Mouse (Mus musculus) natural killer cell, adult 2 months (primary cell): Measurements from ENCODE around the gene 4931428F04Rik.
"Not testable (repeated sequence)": the region's sequence is repeated elsewhere in the genome, so short reads cannot be mapped to it uniquely, and the experiment has no call there.

Experiments used
- DNase-seq, 2 experiments: peaks; one replicate each; pipeline ENCODE4 v3.0.0; 2022; ENCODE audit warnings: low spot score in 2 of 2

The 4931428F04Rik gene

DNA sequence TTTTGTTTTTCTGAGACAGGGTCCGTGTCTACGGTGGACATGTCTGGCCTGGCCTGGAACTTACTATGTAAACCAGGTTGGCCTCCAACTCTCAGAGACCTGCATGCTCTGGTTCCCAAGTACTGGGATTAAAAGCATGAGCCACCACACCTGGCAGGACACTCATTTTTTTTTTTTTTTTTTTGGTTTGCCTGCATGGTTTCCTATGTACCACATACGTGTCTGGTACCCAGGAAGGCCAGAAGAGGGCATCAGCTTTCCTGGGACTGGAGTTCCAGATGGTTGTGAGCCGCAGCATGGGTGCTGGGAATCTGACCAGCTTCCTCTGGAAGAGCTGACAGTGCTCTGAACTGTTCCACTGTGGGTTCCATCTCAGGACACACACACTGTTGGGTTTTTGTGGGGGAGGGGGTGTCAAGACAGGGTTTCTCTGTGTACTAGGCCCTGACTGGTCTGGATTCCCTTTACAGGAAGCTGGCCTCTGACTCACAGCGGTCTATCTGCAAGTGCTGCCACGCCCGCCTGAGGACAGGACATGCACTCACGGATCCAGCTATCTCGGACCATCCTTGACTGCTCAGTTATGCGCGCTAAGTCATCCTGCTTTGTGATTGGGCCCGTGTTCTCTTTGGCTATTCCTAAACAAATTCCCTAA is 28.2 kb downstream of the 4931428F04Rik start:
- no peak for DNase-seq

DNA sequence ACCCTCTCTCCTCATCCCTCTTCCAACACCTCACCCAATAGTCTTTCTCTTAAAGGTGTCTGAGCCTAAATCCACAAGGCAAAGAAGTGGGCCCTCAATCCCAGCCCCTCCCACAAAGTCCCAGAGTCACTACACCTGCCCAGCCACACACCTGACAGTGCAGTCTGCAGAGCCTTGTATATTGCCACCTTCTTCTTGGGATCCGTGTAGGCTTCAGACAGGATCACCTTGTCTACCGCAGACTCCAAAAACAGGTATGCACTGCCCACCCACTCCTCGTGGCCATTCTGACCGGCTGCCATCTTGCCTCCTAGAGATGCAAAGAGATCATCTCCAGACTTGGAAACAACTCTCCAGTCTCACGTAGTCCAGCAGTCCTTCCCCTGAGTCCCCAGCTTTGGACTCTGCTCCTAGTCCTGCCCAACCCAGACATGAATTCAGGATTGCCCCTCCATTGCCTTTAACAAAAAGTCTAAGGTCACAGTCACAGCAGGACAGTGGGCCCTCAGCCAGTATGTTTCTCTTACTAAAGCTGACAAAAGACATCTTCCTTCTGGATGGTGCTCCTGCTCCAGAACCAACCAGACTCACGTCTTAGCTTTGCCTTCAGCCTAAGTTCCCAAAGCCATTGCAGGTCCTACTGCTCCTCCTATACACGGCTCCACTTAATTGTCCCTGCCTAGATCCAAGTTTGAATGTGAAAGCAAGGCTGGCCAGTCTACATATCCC is 29.1 kb downstream of the 4931428F04Rik start:
- DNase-seq, result no peak

GRCm38 (mm10) chr8:105259721-105260320 is 29.8 kb downstream of the 4931428F04Rik start:
- peak; percentile 62 to 73 for DNase-seq

DNA sequence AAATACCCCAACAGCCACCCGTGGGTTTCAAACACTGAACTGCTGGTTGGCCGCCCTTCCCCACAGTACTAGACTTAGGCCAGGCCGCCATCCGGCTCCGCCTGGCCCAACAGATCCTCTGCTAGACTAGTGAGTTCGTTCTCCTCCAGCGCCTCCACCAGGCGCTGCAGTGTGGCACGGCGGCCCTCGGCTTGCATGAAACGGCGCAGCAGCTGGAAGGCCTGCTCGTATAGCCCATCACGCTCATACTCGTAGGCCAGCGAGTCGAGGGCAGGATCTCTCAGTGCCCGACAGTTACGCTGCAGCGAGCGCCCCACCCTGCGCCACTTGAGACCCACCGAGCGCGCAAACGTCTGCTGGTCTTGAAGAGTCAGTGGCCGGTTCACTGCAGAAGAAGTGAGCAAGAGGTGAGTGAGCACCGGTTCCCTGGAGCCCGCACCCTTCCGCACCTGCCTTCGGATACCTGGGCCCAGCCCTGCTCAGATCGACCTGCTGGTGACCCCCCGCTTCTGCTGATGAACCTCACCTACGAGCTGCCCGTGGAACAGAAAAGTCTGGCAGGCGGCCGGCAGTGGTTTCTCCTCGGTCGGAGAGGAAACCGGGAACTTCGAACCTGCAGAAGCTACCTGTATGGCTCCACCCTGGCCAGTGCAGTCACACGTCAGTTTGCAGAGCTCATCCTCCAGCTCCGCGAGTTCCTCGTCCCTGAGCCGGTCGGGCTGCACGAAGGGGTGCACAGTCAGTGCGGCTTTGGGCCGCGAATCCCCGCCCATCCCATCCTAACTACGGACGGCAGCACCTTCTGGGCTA is 30.5 kb downstream of the 4931428F04Rik start:
- DNase-seq, result no peak

GRCm38 (mm10) chr8:105257318-105258114 is 32.1 kb downstream of the 4931428F04Rik start:
- DNase-seq, result no peak

- DNase-seq, result peak in 1 of 2 experiments; percentile 21
These were observed 34.7 kb downstream of the 4931428F04Rik start, which contains the start of gene B3gnt9 for GRCm38 (mm10) chr8:105254966-105255350. Gene B3gnt9 (minus strand): TSS chr8:105255153.

GRCm38 (mm10) chr8:105254152-105254965 is 35.3 kb downstream of the 4931428F04Rik start:
- peak; percentile 76 to 86 for DNase-seq

DNA sequence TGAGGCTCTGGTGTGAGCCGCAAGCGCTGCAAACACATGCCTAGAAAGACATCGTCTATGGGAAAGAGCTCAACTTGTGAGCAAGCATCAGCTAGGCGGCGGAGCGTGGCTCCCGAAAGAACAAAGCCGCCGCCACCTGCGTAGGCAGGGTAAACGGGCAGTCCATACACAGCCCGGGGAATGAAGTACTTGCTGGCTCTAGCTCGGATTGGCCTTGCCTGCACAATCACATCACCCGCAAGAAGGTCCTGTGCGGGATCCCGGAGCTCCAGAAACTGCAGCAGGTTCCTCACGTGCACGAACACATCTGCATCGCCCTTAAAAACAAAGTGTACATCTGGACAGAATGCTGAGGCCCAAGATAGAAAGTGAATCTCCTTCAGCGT is 35.9 kb downstream of the 4931428F04Rik start:
- DNase-seq, result no peak

DNA sequence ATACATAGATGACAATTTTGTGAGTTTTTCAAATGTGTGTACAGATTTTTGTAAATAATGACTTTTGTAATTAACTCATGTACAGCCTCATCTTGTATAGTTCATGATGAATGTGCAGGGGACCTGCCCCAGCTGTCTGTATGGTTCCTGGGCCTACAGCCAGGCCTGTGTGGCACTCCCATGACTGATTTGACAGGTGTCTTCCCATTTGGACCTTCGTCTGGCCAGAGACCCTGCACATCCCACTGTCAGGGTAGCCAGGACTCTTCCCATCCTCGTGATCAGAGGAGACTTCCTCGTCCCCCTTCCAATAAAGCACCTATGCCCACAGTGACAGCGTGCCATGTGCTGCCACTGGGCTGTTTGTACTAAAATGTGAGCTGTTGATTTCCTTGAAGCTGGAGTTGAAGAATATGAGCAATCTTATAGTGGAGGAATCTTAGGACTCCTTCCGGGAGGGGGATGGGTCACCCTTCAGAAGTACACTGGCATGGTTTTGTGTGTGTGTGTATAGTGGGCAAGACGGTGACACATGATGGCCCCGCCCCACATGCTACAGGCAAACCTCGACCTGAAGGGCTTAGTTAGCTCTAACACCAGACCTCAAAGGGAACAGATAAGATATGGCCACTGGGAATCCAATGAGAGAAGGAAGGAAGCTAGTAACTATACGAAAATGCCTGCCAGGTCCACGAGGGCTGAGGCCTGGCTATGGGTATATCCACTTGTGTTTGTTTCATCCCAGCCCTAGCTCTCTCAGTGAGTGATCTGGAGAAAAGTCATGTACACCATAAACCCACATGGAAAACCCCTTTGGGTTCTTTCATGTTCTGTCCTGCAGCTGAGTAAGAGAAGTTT is 36.8 kb downstream of the 4931428F04Rik start:
- DNase-seq, result no peak

DNA sequence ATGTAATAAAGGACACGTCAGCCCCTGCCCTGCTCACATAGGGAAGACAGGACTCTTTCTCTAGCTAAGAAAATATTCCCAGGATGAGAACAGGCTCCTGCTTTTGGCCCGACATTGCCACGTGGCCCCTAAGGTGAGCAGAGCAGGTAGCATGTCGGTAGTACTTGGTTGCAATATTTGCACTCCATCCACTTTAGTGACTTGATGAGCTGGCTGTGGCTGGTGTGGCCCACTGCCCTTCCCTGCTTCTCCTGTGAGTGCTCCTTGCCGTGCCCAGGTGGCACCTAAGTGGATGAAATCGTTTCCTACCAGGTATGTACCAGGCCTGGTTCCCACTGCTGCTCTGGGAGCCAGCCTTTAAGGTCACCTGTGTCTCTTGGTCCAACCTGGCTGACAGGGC is 37.7 kb downstream of the 4931428F04Rik start:
- DNase-seq, result no peak

GRCm38 (mm10) chr8:105241016-105241415 is 48.6 kb downstream of the 4931428F04Rik start:
- DNase-seq, result no peak

DNA sequence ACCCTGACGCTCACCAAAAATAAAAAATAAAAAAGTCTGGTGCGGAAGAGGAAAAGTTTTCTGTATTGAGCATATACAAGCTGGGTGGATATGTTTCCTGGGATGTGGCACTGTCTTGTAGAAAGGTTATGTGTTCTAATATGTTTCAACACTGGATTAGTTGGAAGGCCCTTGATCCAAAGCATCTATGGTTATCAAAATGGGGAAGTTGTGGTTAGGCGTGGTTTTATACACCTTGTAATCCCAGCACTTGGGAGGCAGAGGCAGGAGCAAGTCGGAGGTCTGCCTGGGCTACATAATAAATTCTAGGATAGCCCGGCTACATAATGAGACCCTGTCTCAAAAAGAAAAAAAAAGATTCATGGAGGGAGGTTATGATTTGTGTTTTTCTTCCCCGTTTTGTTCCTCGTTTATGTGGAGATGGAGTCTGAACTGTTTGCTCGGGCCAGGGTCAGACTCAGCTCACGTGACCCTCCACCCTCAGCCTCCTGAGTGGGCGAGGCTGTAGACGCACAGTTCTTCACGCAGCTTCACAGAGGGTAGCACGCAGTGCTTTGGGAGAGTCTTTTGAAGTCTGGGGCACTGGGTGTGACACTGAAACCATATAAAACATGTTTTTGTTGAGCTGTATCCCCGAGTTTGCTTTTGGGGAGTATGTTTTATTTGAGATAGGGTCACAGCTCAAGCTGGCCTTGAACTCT is 52.1 kb downstream of the 4931428F04Rik start:
- DNase-seq, result no peak

DNA sequence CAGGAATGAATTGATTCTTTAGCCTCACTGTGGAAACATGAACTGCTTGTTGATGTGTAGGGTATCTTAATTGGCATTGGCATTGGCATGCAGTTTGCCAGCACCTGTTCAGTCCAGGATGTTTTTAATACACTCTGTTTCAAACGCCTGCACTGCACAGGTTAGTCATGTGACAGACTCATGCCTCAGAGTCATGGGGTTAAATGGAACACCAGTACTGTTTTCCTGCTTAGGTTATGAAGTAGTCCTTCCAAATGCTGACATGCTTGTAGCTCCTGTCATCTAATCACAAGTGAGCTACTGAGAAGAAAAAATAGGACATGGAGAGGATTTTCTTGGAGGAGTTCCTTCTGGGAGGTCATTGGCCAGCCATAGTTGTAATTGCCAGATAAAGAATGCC is 54.5 kb downstream of the 4931428F04Rik start:
- no peak for DNase-seq

DNA sequence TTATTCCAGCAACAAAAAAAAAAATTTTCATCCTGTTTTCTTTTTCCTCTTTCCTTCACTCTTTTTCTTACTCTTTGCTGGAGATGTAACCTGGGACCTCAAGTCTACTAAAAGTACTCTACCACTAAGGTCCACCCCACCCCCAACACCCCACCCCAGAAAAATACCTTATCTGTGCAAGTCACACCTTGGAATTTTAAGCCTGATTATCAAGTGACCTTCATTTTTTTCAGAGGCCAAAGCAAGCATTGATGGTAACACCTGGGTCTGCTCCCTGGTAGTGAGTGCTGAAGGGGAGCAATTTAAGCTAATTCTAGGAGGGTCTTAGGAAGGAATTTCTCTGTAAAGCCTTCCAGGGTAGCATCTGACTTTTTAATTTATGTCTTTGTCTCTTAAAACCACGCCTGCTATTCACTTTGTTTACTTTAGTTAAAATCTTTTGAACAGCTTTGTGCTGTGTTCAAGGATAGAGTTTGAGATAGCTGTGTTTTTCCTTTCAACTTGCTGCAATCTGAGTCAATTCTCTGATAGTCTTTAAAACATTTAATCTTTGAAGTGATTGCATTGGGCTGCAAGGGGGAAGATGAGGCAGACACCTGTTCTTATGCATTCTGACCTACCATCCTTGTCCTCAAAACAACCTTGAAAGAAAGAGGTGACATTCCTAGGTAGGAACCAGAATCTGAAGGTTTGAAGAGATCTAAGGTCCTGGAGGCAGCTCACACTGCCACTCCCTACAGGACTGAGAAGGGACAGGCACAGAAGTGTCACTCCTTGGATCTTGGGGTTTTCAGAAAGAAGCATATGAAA is 56.3 kb downstream of the 4931428F04Rik start:
- no peak for DNase-seq

DNA sequence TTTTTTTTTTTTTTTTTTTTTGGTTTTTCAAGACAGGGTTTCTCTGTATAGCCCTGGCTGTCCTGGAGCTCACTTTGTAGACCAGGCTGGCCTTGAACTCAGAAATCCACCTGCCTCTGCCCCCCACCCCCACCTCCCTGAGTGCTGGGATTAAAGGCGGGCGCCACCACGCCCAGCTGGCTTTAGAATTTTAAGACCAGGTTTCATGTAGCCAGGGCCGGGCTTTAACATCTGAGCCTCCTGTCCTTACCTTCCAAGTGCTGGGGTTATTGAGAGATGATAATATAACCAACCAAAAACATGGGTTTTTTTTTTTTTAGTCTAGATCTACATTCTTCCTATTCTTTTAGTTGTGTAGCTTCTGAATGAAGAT is 57.4 kb downstream of the 4931428F04Rik start:
- not testable (repeated sequence) for DNase-seq

- DNase-seq, result no peak
These were observed 58.0 kb downstream of the 4931428F04Rik start for GRCm38 (mm10) chr8:105231503-105232320.
